In the genomic region with DNA sequence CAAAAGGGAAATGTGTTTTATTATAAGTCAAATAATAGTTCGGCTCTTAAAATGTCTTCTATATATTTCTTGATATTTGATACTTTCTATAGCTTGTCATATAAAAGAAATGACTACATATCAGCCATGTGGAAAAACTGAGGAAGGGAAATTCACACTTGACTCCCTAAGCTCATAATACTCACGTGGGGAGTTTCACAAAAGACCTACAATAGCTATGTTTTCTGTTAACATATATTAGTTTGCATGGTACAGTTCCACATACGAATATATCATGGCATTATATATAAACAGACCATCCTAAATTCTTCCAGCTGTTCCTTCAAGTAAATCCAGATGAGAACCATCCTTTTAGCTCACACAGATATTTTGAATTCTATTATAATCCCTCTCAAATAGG, we compare ENCODE assay signal across 7 mouse cellular contexts.
DNase-seq lines count a peak whose midpoint lies in the region; ATAC-seq and TF ChIP-seq lines count a peak whose summit lies in the region.
"Not testable (repeated sequence)": the region's sequence is repeated elsewhere in the genome, so short reads cannot be mapped to it uniquely, and the experiment has no call there.

No protein-coding gene starts in this region.

- H3K27ac ChIP-seq in embryonic facial prominence, embryonic 14.5 days (replicated peaks; ENCODE audit: low read depth, low read length) = peak overlapping the region; percentile 52
- H3K27ac ChIP-seq in embryonic facial prominence, embryonic 15.5 days (replicated peaks) = peak overlapping the region; percentile 63
- peak overlapping the region; percentile 74 for H3K27ac ChIP-seq in embryonic fibroblast, embryonic 13.5 days (ENCODE audit: insufficient read depth, low read length)
- peak overlapping the region; percentile 24; the same call in 1 of the 2 replicates for H3K27ac ChIP-seq in gastrocnemius, adult 2 months
- not testable (repeated sequence) for H3K27ac ChIP-seq in limb, embryonic 13.5 days; limb, embryonic 14.5 days (replicated peaks; ENCODE audit: low read depth, low read length); limb, embryonic 15.5 days

- peak; percentile 39 for DNase-seq in embryonic facial prominence, embryonic 14.5 days (ENCODE audit: low spot score)
- not testable (repeated sequence) for DNase-seq in gastrocnemius, adult 2 months
- peak; percentile 31 for DNase-seq in limb, embryonic 14.5 days (ENCODE audit: low spot score)

- H3K4me2 ChIP-seq in embryonic facial prominence, embryonic 14.5 days (ENCODE audit: low read depth, low read length); embryonic facial prominence, embryonic 15.5 days (replicated peaks); limb, embryonic 13.5 days (replicated peaks); limb, embryonic 14.5 days (replicated peaks; ENCODE audit: low read depth, low read length, severe bottlenecking); limb, embryonic 15.5 days: not testable (repeated sequence)

- ATAC-seq in embryonic facial prominence, embryonic 14.5 days (ENCODE audit: low read depth); embryonic facial prominence, embryonic 15.5 days (ENCODE audit: insufficient number of reproducible peaks, low FRiP score, low TSS enrichment, low read depth): not testable (repeated sequence)
- ATAC-seq in limb, embryonic 13.5 days (ENCODE audit: low FRiP score, low read depth) = peak; percentile 71; the same call in 1 of the 2 replicates
- peak; percentile 62 for ATAC-seq in limb, embryonic 14.5 days (ENCODE audit: low FRiP score, low read depth)
- ATAC-seq in limb, embryonic 15.5 days (ENCODE audit: insufficient number of reproducible peaks, low FRiP score, low TSS enrichment, low read depth) = 0 out of 2 replicates have a peak, but pooled peaks have one; percentile 35

- H3K9me3 ChIP-seq in embryonic facial prominence, embryonic 14.5 days (ENCODE audit: control insufficient read depth, low read length); embryonic facial prominence, embryonic 15.5 days (replicated peaks); limb, embryonic 13.5 days; limb, embryonic 14.5 days (ENCODE audit: control insufficient read depth, low read length); limb, embryonic 15.5 days: not testable (repeated sequence)

- H3K4me3 ChIP-seq in embryonic facial prominence, embryonic 14.5 days (ENCODE audit: low read depth, low read length); embryonic facial prominence, embryonic 15.5 days (replicated peaks); embryonic fibroblast, embryonic 13.5 days (ENCODE audit: insufficient read depth, low read length); gastrocnemius, adult 2 months; limb, embryonic 13.5 days; limb, embryonic 14.5 days (replicated peaks; ENCODE audit: low read length); limb, embryonic 15.5 days: not testable (repeated sequence)

- not testable (repeated sequence) for H3K27me3 ChIP-seq in embryonic facial prominence, embryonic 14.5 days (replicated peaks; ENCODE audit: control insufficient read depth, insufficient read depth, low read length); embryonic facial prominence, embryonic 15.5 days; limb, embryonic 13.5 days; limb, embryonic 14.5 days (ENCODE audit: control insufficient read depth, insufficient read depth, low read length); limb, embryonic 15.5 days

- TF ChIP-seq CTCF in embryonic fibroblast, embryonic 13.5 days (IDR thresholded peaks at IDR 0.05; ENCODE audit: borderline replicate concordance, insufficient read depth, low read length); gastrocnemius, adult 2 months (IDR thresholded peaks at IDR 0.05): not testable (repeated sequence)

- WGBS in embryonic facial prominence, embryonic 14.5 days = 48% methylated on average over 3 of the region's 3 CpGs
- WGBS in embryonic facial prominence, embryonic 15.5 days = 34% methylated on average over 3 of the region's 3 CpGs
- 49% methylated on average over 3 of the region's 3 CpGs for WGBS in limb, embryonic 13.5 days
- 36% methylated on average over 3 of the region's 3 CpGs for WGBS in limb, embryonic 14.5 days
- WGBS in limb, embryonic 15.5 days = 33% methylated on average over 3 of the region's 3 CpGs

- intact Hi-C loops in gastrocnemius, adult 2 months (cut with DNase I) = not testable (repeated sequence)

- not testable (repeated sequence) for H3K9ac ChIP-seq in embryonic facial prominence, embryonic 14.5 days (ENCODE audit: low read depth, low read length); embryonic facial prominence, embryonic 15.5 days; limb, embryonic 13.5 days; limb, embryonic 14.5 days (ENCODE audit: low read depth, low read length, severe bottlenecking); limb, embryonic 15.5 days

- not testable (repeated sequence) for TF ChIP-seq POLR2A in embryonic fibroblast, embryonic 13.5 days (IDR thresholded peaks at IDR 0.05; ENCODE audit: low read depth, low read length); limb, embryonic 14.5 days (IDR thresholded peaks at IDR 0.05; ENCODE audit: borderline replicate concordance, extremely low read depth, insufficient read depth, insufficient read length)

- not testable (repeated sequence) for H3K36me3 ChIP-seq in embryonic facial prominence, embryonic 14.5 days (ENCODE audit: control insufficient read depth, insufficient read depth, low read length); embryonic facial prominence, embryonic 15.5 days; limb, embryonic 13.5 days; limb, embryonic 14.5 days (ENCODE audit: control insufficient read depth, insufficient read depth, low read length); limb, embryonic 15.5 days

- not testable (repeated sequence) for H3K4me1 ChIP-seq in embryonic facial prominence, embryonic 14.5 days (ENCODE audit: control insufficient read depth, insufficient read depth, low read length); embryonic facial prominence, embryonic 15.5 days; embryonic fibroblast, embryonic 13.5 days (ENCODE audit: control insufficient read depth, insufficient read depth, low read length); limb, embryonic 13.5 days; limb, embryonic 14.5 days (ENCODE audit: control insufficient read depth, insufficient read depth, low read length); limb, embryonic 15.5 days
